Mouse (Mus musculus): ENCODE data around the gene Sgo1. TPM values are rescaled to one million over a fixed set of nuclear protein-coding genes. Genes with fewer than 3 reads are reported as not detected.

The Sgo1 gene
- total RNA-seq, 4 experiments from 2014 or later, result 0.25 to 0.41 TPM; not detected in 2

- DNase-seq (ENCODE audit: low spot score in 2 of 2), result no peak
Measured at GRCm38 (mm10) chr17:53654596-53654995, 34.5 kb downstream of the Sgo1 start.

- no peak for DNase-seq (ENCODE audit: low spot score in 2 of 2)
Measured at GRCm38 (mm10) chr17:53650251-53650661, 38.9 kb downstream of the Sgo1 start.

- DNase-seq (ENCODE audit: low spot score in 2 of 2), result no peak
Measured at GRCm38 (mm10) chr17:53643360-53643759, 45.8 kb downstream of the Sgo1 start.

GRCm38 (mm10) chr17:53631344-53631743, 57.8 kb downstream of the Sgo1 start:
- DNase-seq (ENCODE audit: low spot score in 2 of 2), result no peak

- DNase-seq (ENCODE audit: low spot score in 2 of 2), result no peak
Measured at GRCm38 (mm10) chr17:53628131-53628530, 61.0 kb downstream of the Sgo1 start.

GRCm38 (mm10) chr17:53627497-53627896, 61.6 kb downstream of the Sgo1 start:
- no peak for DNase-seq (ENCODE audit: low spot score in 2 of 2)

GRCm38 (mm10) chr17:53626160-53626559, 63.0 kb downstream of the Sgo1 start:
- no peak for DNase-seq (ENCODE audit: low spot score in 2 of 2)

Other genes starting within 250 kb of the Sgo1 start
- gene Efhb, start 226.0 kb downstream of the Sgo1 start, total RNA-seq (2022), result under 1 TPM; 0.28 to 0.83 (median 0.57) TPM
- 100 to 1,000 TPM; 110 to 124 (median 117) TPM for gene Rab5a, start 210.1 kb downstream of the Sgo1 start, total RNA-seq (2022)
- not detected for gene Pp2d1, start 149.9 kb downstream of the Sgo1 start, total RNA-seq (2022)
- gene Kat2b, start 122.5 kb downstream of the Sgo1 start, total RNA-seq (2022), result 10 to 100 TPM; 15.4 to 29.7 (median 19.8) TPM
- not detected for gene Sult1c2, start 157.0 kb upstream of the Sgo1 start, total RNA-seq (2022)